Mouse (Mus musculus) heart, postnatal 0 days (tissue): ENCODE data around the gene Msh6. TPM values are rescaled to one million over a fixed set of nuclear protein-coding genes. Genes with fewer than 3 reads are reported as not detected.
A peak's percentile ranks its signal among the peaks of the same experiment; 100 is the strongest.

Source experiments
- ATAC-seq: fragments of 200-750 bp; cut with Nextera tagmentation; 2 replicates; pipeline ENCODE4 v1.8.0; 2017; ENCODE audit warnings: low read depth, moderate number of reproducible peaks, moderate library complexity; ENCODE audit not compliant: insufficient read depth
- DNase-seq: peaks from one replicate; pipeline ENCODE4 v3.0.0-alpha.2; 2016; ENCODE audit warnings: low spot score
- H3K27ac ChIP-seq: fragments of 300-500 bp; sonication (generic); 2 replicates; pipeline ENCODE4 v1.5.1; 2014; ENCODE audit warnings: low read depth, mild to moderate bottlenecking
- H3K27me3 ChIP-seq: fragments of 300-500 bp; sonication (generic); 2 replicates; pipeline ENCODE4 v1.6.1; 2014; ENCODE audit warnings: low read length, mixed read lengths; ENCODE audit not compliant: control insufficient read depth, insufficient read depth
- H3K36me3 ChIP-seq: fragments of 300-500 bp; sonication (generic); replicated peaks from 2 replicates; pipeline ENCODE4 v1.6.1; 2014; ENCODE audit warnings: low read length, mixed read lengths; ENCODE audit not compliant: control insufficient read depth, insufficient read depth
- H3K4me1 ChIP-seq: fragments of 300-500 bp; sonication (generic); 2 replicates; pipeline ENCODE4 v1.6.1; 2014; ENCODE audit warnings: antibody characterized with exemption; ENCODE audit not compliant: control insufficient read depth, insufficient read depth
- H3K4me2 ChIP-seq: fragments of 300-500 bp; sonication (generic); 2 replicates; pipeline ENCODE4 v1.6.1; 2014; ENCODE audit warnings: low read depth, mild to moderate bottlenecking, low read length, moderate library complexity
- H3K4me3 ChIP-seq: fragments of 300-500 bp; sonication (generic); 2 replicates; pipeline ENCODE4 v1.5.1; 2014; ENCODE audit warnings: low read depth, low read length
- H3K9ac ChIP-seq: fragments of 300-500 bp; sonication (generic); replicated peaks from 2 replicates; pipeline ENCODE4 v1.6.1; 2014; ENCODE audit warnings: low read depth, low read length, mixed read lengths
- H3K9me3 ChIP-seq: fragments of 300-500 bp; sonication (generic); replicated peaks from 2 replicates; pipeline ENCODE4 v1.6.1; 2016; ENCODE audit warnings: low read length; ENCODE audit not compliant: control insufficient read depth
- CTCF ChIP-seq: IDR thresholded peaks from 2 replicates; pipeline ENCODE4 v1.5.1; 2016; ENCODE audit warnings: antibody characterized with exemption, control low read depth, low read depth
- EP300 ChIP-seq: IDR thresholded peaks from 2 replicates; pipeline ENCODE4 v1.6.1; 2016; ENCODE audit warnings: antibody characterized with exemption, low read depth
- WGBS: fragments of 180-500 bp; shearing (Covaris S2); extraction: QIAGEN DNeasy Blood & Tissue Kit; methylation state at CpG from one replicate; pipeline ENCODE4 v1.1.7; 2014; 5-methylcytosine and 5-hydroxymethylcytosine counted together
- polyA plus RNA-seq: library from polyadenylated mRNA; unstranded; fragments of >200 nt; fragmentation: Nextera tagmentation; extraction: Ambion mirVana; gene quantifications from 2 replicates; pipeline ENCODE4 v1.2.1, GENCODE M21; 2015
- total RNA-seq: library from RNA; depleted of rRNA; stranded (reverse); fragments of >200 nt; gene quantifications from 2 replicates; pipeline ENCODE4 v1.2.3, GENCODE M21; 2014; ENCODE audit warnings: low replicate concordance; rRNA removed

The Msh6 gene
- total and polyA plus RNA-seq, 2 experiments from 2014 or later: 8.6 to 22.2 TPM

- Histone ChIP-seq H3K36me3 (no peaks in the 10 kb centered on the region), H3K9ac (no peak overlapping the region), H3K27ac (no peak overlapping the region), H3K9me3 (no peaks in the 10 kb centered on the region), H3K4me1 (no peaks in the 10 kb centered on the region), H3K4me2 (no peak overlapping the region), H3K27me3 (no peaks in the 10 kb centered on the region), H3K4me3 (no peak overlapping the region)
- ATAC-seq (no peak), DNase-seq (no peak)
- no peak for TF ChIP-seq EP300
- TF ChIP-seq CTCF: no peak
- WGBS: 87% methylated on average over 1 of the region's 1 CpGs
Measured at GRCm38 (mm10) chr17:88023924-88024323, 49.1 kb downstream of the Msh6 start.

- no peak for ATAC-seq
Measured at GRCm38 (mm10) chr17:88025227-88025626, 50.4 kb downstream of the Msh6 start.

GRCm38 (mm10) chr17:88029194-88029970 is 54.5 kb downstream of the Msh6 start:
- H3K4me1 ChIP-seq: 0 out of 2 replicates have a peak, but pooled peaks cover 5% of the 10 kb centered on the region
- DNase-seq: no peak
- WGBS: 73% methylated on average over 17 of the region's 17 CpGs
- H3K4me2 ChIP-seq: no peak overlapping the region
- no peak overlapping the region for H3K4me3 ChIP-seq
- no peak overlapping the region for H3K27ac ChIP-seq
- ATAC-seq: no peak
- no peaks in the 10 kb centered on the region for H3K9me3 ChIP-seq
- H3K9ac ChIP-seq: no peak overlapping the region
- no peak for TF ChIP-seq EP300
- no peak for TF ChIP-seq CTCF
- H3K27me3 ChIP-seq: no peaks in the 10 kb centered on the region
- H3K36me3 ChIP-seq: no peaks in the 10 kb centered on the region

More at GRCm38 (mm10) chr17:88025227-88025626, 50.4 kb downstream of the Msh6 start:
- 36% methylated on average over 4 of the region's 4 CpGs for WGBS
- Histone ChIP-seq H3K27ac (no peak overlapping the region), H3K27me3 (no peaks in the 10 kb centered on the region), H3K36me3 (no peaks in the 10 kb centered on the region), H3K4me1 (no peaks in the 10 kb centered on the region), H3K9me3 (no peaks in the 10 kb centered on the region), H3K4me2 (no peak overlapping the region), H3K9ac (no peak overlapping the region), H3K4me3 (no peak overlapping the region)
- DNase-seq: peak; percentile 72
- TF ChIP-seq CTCF (peak; percentile 55), EP300 (no peak)

- no peak overlapping the region for H3K27ac ChIP-seq
- H3K9ac ChIP-seq: no peak overlapping the region
- no peaks in the 10 kb centered on the region for H3K36me3 ChIP-seq
- WGBS: 65% methylated on average over 5 of the region's 5 CpGs
- peaks cover 5% of the 10 kb centered on the region; the same call in 1 of the 2 replicates for H3K4me1 ChIP-seq
- no peak overlapping the region for H3K4me3 ChIP-seq
- no peak for TF ChIP-seq CTCF
- TF ChIP-seq EP300: no peak
- DNase-seq (no peak), ATAC-seq (no peak)
- H3K27me3 ChIP-seq: no peaks in the 10 kb centered on the region
- H3K9me3 ChIP-seq: no peaks in the 10 kb centered on the region
- no peak overlapping the region for H3K4me2 ChIP-seq
Measured at GRCm38 (mm10) chr17:88031755-88032154, 56.9 kb downstream of the Msh6 start.

- no peak for DNase-seq
- 79% methylated on average over 4 of the region's 4 CpGs for WGBS
- H3K27ac ChIP-seq: no peak overlapping the region
Measured at GRCm38 (mm10) chr17:88034418-88034817, 59.6 kb downstream of the Msh6 start.

More at GRCm38 (mm10) chr17:88034418-88034817, 59.6 kb downstream of the Msh6 start:
- TF ChIP-seq EP300: no peak
- no peak for TF ChIP-seq CTCF
- Histone ChIP-seq H3K4me3 (no peak overlapping the region), H3K4me1 (peaks cover 5% of the 10 kb centered on the region; the same call in 1 of the 2 replicates), H3K9me3 (no peaks in the 10 kb centered on the region), H3K9ac (no peak overlapping the region), H3K4me2 (no peak overlapping the region), H3K36me3 (no peaks in the 10 kb centered on the region), H3K27me3 (no peaks in the 10 kb centered on the region)
- no peak for ATAC-seq

Other genes with a start within 250 kb of the Msh6 start
- not detected in 2 replicates for gene Kcnk12, start 177.1 kb upstream of the Msh6 start, total RNA-seq
- not detected in 2 replicates for gene Kcnk12, start 177.1 kb upstream of the Msh6 start, polyA plus RNA-seq
- gene Rpl36-ps4, start 54.1 kb upstream of the Msh6 start, total RNA-seq: not detected in 2 replicates
- not detected in 2 replicates for gene Rpl36-ps4, start 54.1 kb upstream of the Msh6 start, polyA plus RNA-seq
- 11.4 and 20.0 TPM in 2 replicates for gene Fbxo11, start 90.2 kb downstream of the Msh6 start, total RNA-seq
- 7.7 and 8.7 TPM in 2 replicates for gene Fbxo11, start 90.2 kb downstream of the Msh6 start, polyA plus RNA-seq